ENCODE assay signal across 8 mouse cellular contexts in genomic region chr7:99432248-99432647, GRCm38 (mm10). TPM values are rescaled to one million over a fixed set of nuclear protein-coding genes. Genes with fewer than 3 reads are reported as not detected.
A peak's percentile ranks its signal among the peaks of the same experiment; 100 is the strongest.
DNase-seq lines count a peak whose midpoint lies in the region; ATAC-seq and TF ChIP-seq lines count a peak whose summit lies in the region.
"Had no signal": no experiment of that assay in that cellular context is flagged by ENCODE, and none has a peak within 500 bp of the region (broad histone marks: within the 10 kb centered on the region; RNA-seq: fewer than 3 reads in every experiment).

No protein-coding gene starts in this region.

- ATAC-seq in hematopoietic stem cell, adult 5-6 weeks (replicated peaks in 1 of 2; ENCODE audit: insufficient read depth in 1 of 2, low FRiP score in 2 of 2, low TSS enrichment in 1 of 2, low read depth in 1 of 2, poor library complexity in 2 of 2, severe bottlenecking in 2 of 2): peak; percentile 80
- peak; percentile 55 for ATAC-seq in megakaryocyte, adult 5-6 weeks (ENCODE audit: poor library complexity, severe bottlenecking)
- ATAC-seq in intestine, embryonic 15.5 days: no peak

- WGBS in embryonic facial prominence, embryonic 10.5 days: 67% methylated on average over 14 of the region's 14 CpGs
- WGBS in intestine, embryonic 15.5 days: 67% methylated on average over 14 of the region's 14 CpGs

- no peak overlapping the region for H3K9ac ChIP-seq in intestine, embryonic 15.5 days
- H3K9ac ChIP-seq: liver, embryonic 15.5 days had no signal

- H3K4me2 ChIP-seq in intestine, embryonic 15.5 days (replicated peaks): no peak overlapping the region
- H3K4me2 ChIP-seq: liver, embryonic 15.5 days had no signal

- TF ChIP-seq CTCF in E14TG2a.4 (conservative IDR thresholded peaks at IDR 0.05; ENCODE audit: low read length): no peak

- H3K4me3 ChIP-seq in E14TG2a.4 (replicated peaks; ENCODE audit: low read length): 0 out of 2 replicates have a peak overlapping the region, but pooled peaks have one; percentile 26
- H3K4me3 ChIP-seq in embryonic facial prominence, embryonic 10.5 days: no peak overlapping the region
- H3K4me3 ChIP-seq in intestine, embryonic 15.5 days (replicated peaks): no peak overlapping the region
- H3K4me3 ChIP-seq: liver, embryonic 15.5 days had no signal

- no peaks in the 10 kb centered on the region for H3K36me3 ChIP-seq in E14TG2a.4 (ENCODE audit: insufficient read depth, low read length)
- 0 out of 2 replicates have a peak, but pooled peaks cover 3% of the 10 kb centered on the region for H3K36me3 ChIP-seq in embryonic facial prominence, embryonic 10.5 days (replicated peaks)
- H3K36me3 ChIP-seq in intestine, embryonic 15.5 days: no peaks in the 10 kb centered on the region
- H3K36me3 ChIP-seq: liver, embryonic 15.5 days had no signal

- no peaks in the 10 kb centered on the region for H3K9me3 ChIP-seq in E14TG2a.4 (ENCODE audit: low read length)
- no peaks in the 10 kb centered on the region for H3K9me3 ChIP-seq in embryonic facial prominence, embryonic 10.5 days
- H3K9me3 ChIP-seq in intestine, embryonic 15.5 days: no peaks in the 10 kb centered on the region
- H3K9me3 ChIP-seq: liver, embryonic 15.5 days had no signal

- 0 out of 2 replicates have a peak overlapping the region, but pooled peaks have one; percentile 35 for H3K27ac ChIP-seq in embryonic facial prominence, embryonic 10.5 days (replicated peaks)
- no peak overlapping the region for H3K27ac ChIP-seq in intestine, embryonic 15.5 days
- H3K27ac ChIP-seq: liver, embryonic 15.5 days had no signal

- H3K27me3 ChIP-seq in E14TG2a.4 (ENCODE audit: insufficient read depth, low read length): peaks cover 73% of the 10 kb centered on the region
- H3K27me3 ChIP-seq in embryonic facial prominence, embryonic 10.5 days (replicated peaks; ENCODE audit: low read depth, poor library complexity, severe bottlenecking): no peaks in the 10 kb centered on the region; the same call in 1 of the 2 replicates
- no peaks in the 10 kb centered on the region for H3K27me3 ChIP-seq in intestine, embryonic 15.5 days (replicated peaks)
- H3K27me3 ChIP-seq: liver, embryonic 15.5 days had no signal

- peaks cover 71% of the 10 kb centered on the region for H3K4me1 ChIP-seq in E14TG2a.4 (replicated peaks; ENCODE audit: low read depth, low read length)
- peaks cover 65% of the 10 kb centered on the region for H3K4me1 ChIP-seq in embryonic facial prominence, embryonic 10.5 days
- H3K4me1 ChIP-seq in intestine, embryonic 15.5 days (replicated peaks): peaks cover 26% of the 10 kb centered on the region

- no peak for DNase-seq in embryonic facial prominence, embryonic 10.5 days (ENCODE audit: low spot score)
- DNase-seq in gastrocnemius, postnatal 4 days (ENCODE audit: low spot score in 2 of 2): no peak
- no peak for DNase-seq in spleen, adult 18-20 months

RNA-seq across cellular contexts. Expression of gene Klhl35, which starts 33.6 kb away (rescaled TPM):
- 1.4 and 2.3 TPM in 2 replicates for polyA plus RNA-seq in embryonic facial prominence, embryonic 10.5 days (2016; fragmentation: Nextera tagmentation; extraction: Ambion mirVana)
- total RNA-seq in hematopoietic stem cell, adult 5-6 weeks (2017): 3.4 TPM in 1 of 2 replicates, not detected in the other
- 1.0 and 1.1 TPM in 2 replicates for total RNA-seq in megakaryocyte, adult 5-6 weeks (2015)
- total RNA-seq in megakaryocyte, adult 5-6 weeks (2017): not detected in 2 replicates
- 1 to 10 TPM in 1 of 2 experiments, under 1 TPM in 1; 0.91 to 1.5 TPM for total RNA-seq in gastrocnemius, postnatal 4 days (2021)
- polyA plus RNA-seq in intestine, embryonic 15.5 days (2015; fragmentation: Nextera tagmentation; extraction: Ambion mirVana): 0.49 and 0.62 TPM in 2 replicates

RNA-seq across cellular contexts. Expression of gene Gdpd5, which starts 51.0 kb away (rescaled TPM):
- polyA plus RNA-seq in embryonic facial prominence, embryonic 10.5 days (2016; fragmentation: Nextera tagmentation; extraction: Ambion mirVana): 21.4 TPM in 2 replicates
- 0.15 and 0.25 TPM in 2 replicates for total RNA-seq in hematopoietic stem cell, adult 5-6 weeks (2017)
- 0.96 and 3.5 TPM in 2 replicates for total RNA-seq in megakaryocyte, adult 5-6 weeks (2015)
- 0.70 and 1.0 TPM in 2 replicates for total RNA-seq in megakaryocyte, adult 5-6 weeks (2017)
- 10 to 100 TPM; 17.1 to 19.2 TPM for total RNA-seq in gastrocnemius, postnatal 4 days (2021)
- polyA plus RNA-seq in intestine, embryonic 15.5 days (2015; fragmentation: Nextera tagmentation; extraction: Ambion mirVana): 15.4 and 15.9 TPM in 2 replicates

RNA-seq across cellular contexts. Expression of gene Rps3, which starts 51.3 kb away (rescaled TPM):
- polyA plus RNA-seq in embryonic facial prominence, embryonic 10.5 days (2016; fragmentation: Nextera tagmentation; extraction: Ambion mirVana): 769 and 805 TPM in 2 replicates
- 2,540 and 2,778 TPM in 2 replicates for total RNA-seq in hematopoietic stem cell, adult 5-6 weeks (2017)
- total RNA-seq in megakaryocyte, adult 5-6 weeks (2015): 992 and 1,050 TPM in 2 replicates
- 1,038 and 1,097 TPM in 2 replicates for total RNA-seq in megakaryocyte, adult 5-6 weeks (2017)
- total RNA-seq in gastrocnemius, postnatal 4 days (2021): 100 to 1,000 TPM; 484 to 545 TPM
- polyA plus RNA-seq in intestine, embryonic 15.5 days (2015; fragmentation: Nextera tagmentation; extraction: Ambion mirVana): 810 and 875 TPM in 2 replicates
